Mouse (Mus musculus) adipocyte (in vitro differentiated cells): Measurements from ENCODE around the gene Pot1a.

Experiments used
- DNase-seq: peaks from one replicate; pipeline ENCODE4 v3.0.0-alpha.2; 2016; ENCODE audit warnings: low spot score

Pot1a gene

GRCm38 (mm10) chr6:25808806-25809495 is at the start of gene Pot1a:
Pot1a (minus strand) TSS chr6:25809246.
- DNase-seq = peak; percentile 99

GRCm38 (mm10) chr6:25836261-25836660 is 27.2 kb upstream of the Pot1a start:
- no peak for DNase-seq

GRCm38 (mm10) chr6:25806021-25806420 is 3.0 kb downstream of the Pot1a start:
- DNase-seq = no peak

GRCm38 (mm10) chr6:25802269-25802668 is 6.8 kb downstream of the Pot1a start:
- peak; percentile 30 for DNase-seq

GRCm38 (mm10) chr6:25801230-25801629 is 7.8 kb downstream of the Pot1a start:
- no peak for DNase-seq

- DNase-seq = no peak
These were observed 40.8 kb downstream of the Pot1a start for GRCm38 (mm10) chr6:25768238-25768637.

GRCm38 (mm10) chr6:25767552-25767951 is 41.5 kb downstream of the Pot1a start:
- DNase-seq = no peak

GRCm38 (mm10) chr6:25767073-25767472 is 42.0 kb downstream of the Pot1a start:
- peak; percentile 17 for DNase-seq

GRCm38 (mm10) chr6:25766283-25766682 is 42.8 kb downstream of the Pot1a start:
- DNase-seq = no peak

GRCm38 (mm10) chr6:25752651-25753050 is 56.4 kb downstream of the Pot1a start:
- peak; percentile 10 for DNase-seq

- DNase-seq = no peak
These were observed 72.5 kb downstream of the Pot1a start for GRCm38 (mm10) chr6:25736533-25736932.

GRCm38 (mm10) chr6:25726560-25726959 is 82.5 kb downstream of the Pot1a start:
- no peak for DNase-seq

GRCm38 (mm10) chr6:25710601-25711000 is 98.4 kb downstream of the Pot1a start:
- DNase-seq = no peak

GRCm38 (mm10) chr6:25709250-25709895 is 99.7 kb downstream of the Pot1a start:
- peak; percentile 34 for DNase-seq

- DNase-seq = no peak
These were observed 109.1 kb downstream of the Pot1a start for GRCm38 (mm10) chr6:25699956-25700355.
